Mouse (Mus musculus): ENCODE data around the gene Treml2.

Treml2 gene

DNA sequence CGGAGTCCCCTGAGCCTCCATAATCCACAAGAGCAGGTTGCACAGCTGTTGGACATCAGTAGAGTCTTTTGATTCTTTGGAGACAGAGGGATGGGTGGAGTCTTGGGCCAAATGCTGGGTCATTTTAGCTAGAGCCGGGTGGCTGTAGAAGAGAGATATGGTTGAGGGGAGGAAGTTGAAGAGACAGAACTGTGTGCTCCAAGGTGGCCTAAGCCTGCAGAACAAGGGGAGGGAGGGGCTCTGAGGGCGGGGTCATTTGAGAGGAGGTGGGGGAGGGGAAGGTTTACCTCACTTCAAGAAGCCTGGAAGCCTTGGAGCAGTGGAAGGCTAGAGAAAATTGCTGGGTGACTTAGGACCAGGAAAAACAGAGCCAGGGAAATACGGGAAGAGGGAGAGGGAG lies at the start of gene Treml2:
TSS of gene Treml2 (plus strand) at position 296 of the 400 bp plus-strand sequence.
- DNase-seq (ENCODE audit: low spot score in 2 of 2) = no peak

DNA sequence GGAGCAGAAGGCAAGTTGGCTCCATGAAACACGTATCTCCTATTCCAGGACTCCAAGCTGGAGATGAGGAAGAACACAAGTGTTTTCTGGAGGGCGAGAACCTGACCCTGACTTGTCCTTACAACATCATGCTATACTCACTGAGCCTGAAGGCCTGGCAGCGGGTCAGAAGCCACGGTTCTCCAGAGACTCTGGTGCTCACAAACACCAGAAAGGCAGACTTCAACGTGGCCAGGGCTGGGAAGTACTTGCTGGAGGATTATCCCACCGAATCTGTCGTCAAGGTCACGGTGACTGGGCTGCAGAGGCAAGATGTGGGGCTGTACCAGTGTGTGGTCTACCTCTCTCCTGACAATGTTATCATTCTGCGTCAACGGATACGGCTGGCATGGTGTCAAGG lies 49.8 kb upstream of the Treml2 start:
- no peak for DNase-seq (ENCODE audit: low spot score in 2 of 2)

DNA sequence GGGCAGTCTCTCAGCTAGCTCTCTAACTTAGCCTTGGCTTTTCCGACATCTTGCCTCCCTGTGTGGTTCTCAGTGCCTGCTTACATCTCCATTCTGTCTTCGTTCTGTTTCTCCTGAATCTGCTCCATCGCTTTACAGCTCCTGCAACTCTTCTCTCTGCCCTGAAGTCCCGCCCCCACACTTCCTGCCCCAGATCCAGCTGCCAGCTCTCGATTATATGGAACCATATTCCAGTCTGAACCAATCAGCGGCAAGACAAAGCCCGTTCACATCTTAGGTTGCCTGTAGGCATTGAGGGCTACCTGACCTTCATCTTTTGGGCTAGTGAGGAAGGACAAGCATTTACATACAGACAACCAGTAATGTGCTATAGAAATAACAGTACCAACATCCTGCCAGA lies 48.7 kb upstream of the Treml2 start:
- no peak for DNase-seq (ENCODE audit: low spot score in 2 of 2)

DNA sequence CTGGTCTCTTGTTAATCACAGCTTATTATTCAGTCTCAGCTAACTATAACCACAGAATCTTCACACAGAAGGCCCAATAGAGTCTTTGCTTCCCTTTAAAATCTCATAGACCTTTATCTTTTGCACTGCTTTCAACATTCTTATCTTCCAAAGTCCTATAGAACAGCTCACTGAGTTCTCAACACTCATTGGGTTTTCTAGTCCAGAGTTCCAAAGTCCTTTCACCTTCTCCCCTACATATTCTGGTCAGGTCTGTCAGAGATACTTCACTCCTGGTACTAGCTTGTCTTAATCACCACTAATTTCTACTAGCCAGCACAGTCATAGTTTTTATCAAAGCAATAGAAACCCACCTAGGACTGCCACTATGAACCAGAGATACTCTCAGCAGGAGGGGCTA lies 42.7 kb upstream of the Treml2 start:
- DNase-seq (ENCODE audit: low spot score in 2 of 2) = no peak

DNA sequence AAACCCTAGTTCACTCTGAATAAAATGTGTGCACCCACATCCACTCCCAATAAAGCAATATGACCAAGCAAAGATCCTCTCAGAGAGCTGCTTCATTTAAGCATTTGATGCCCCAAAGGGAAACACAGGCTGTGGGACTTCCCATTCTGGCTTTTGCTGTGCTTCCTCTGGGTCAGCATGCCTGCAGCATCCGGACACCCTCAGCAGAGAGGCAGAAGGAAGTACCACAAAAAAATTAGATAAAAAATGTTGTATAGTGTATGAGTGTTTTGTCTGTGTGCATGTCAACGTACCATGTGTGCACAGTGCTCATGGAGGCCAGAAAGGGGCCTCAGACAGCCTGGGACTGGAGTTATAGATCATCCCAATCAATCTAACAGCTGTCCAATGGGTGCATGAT lies 37.4 kb upstream of the Treml2 start:
- DNase-seq (ENCODE audit: low spot score in 2 of 2) = no peak

DNA sequence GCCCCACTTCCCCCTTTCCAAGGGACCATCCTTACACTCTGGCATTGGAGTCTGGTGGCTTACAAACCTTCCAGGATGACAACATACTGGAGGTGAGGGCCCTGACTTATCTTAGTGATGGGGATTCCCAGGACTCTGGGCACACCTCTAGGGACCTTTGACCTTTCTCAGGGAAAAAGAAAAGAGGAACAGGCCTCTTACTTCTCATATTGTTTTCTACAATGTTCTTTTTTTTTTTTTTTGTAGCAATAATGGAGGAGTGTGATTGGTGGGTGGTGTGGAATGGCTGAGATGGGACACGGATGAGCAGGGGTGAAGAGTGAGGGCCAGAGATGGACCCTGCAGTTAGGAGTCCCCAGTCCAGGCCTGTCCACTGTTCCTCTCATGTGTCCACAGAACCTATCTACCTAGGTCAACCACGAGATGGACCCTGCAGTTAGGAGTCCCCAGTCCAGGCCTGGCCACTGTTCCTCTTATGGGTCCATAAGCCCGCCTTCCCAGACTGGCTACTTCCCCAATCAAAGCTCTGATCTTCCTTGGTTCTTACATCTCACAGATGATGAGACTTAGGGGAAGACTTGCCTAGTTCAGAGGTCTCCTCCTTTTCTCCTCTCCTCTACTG lies 35.4 kb upstream of the Treml2 start, which contains the start of gene Treml4:
TSS of gene Treml4 (plus strand) at position 555 of the 622 bp plus-strand sequence.
- DNase-seq (ENCODE audit: low spot score in 2 of 2) = no peak

DNA sequence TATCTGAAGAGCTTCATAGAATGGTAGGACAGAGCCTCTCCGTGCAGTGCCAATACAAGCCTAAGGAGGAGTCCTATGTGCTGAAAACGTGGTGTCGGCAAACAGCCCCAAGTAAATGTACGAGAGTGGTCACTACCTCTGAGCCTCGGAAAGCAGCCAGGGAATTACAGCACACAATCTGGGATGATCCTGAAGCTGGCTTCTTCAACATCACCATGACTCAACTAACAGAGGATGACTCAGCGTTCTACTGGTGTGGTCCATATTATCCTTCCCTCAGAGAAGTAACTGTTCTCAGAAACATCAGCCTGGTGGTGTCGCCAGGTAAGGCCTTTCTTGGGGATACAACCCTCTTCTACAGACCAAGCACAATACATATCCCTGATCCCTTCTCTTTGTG lies 34.6 kb upstream of the Treml2 start:
- DNase-seq (ENCODE audit: low spot score in 2 of 2) = no peak

DNA sequence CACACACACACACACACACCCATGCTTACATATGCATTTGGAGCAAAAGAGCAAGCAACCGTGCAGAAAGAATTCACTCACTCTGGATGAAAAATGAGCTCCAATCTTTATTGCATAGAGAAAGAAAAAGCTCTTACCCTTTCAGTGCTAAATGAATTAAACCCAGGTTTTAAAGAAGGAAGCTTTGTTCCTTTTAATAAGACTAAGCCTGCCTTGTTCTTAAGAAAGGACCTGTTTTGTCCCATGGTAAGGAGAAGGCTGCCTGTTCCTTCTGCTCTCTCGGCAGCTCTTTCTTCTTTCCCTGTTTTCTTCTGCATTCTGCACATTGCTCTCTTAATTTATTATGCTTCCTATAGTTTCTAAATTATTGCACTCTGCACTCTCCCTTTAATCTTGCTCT lies 33.2 kb upstream of the Treml2 start:
- no peak for DNase-seq (ENCODE audit: low spot score in 2 of 2)

DNA sequence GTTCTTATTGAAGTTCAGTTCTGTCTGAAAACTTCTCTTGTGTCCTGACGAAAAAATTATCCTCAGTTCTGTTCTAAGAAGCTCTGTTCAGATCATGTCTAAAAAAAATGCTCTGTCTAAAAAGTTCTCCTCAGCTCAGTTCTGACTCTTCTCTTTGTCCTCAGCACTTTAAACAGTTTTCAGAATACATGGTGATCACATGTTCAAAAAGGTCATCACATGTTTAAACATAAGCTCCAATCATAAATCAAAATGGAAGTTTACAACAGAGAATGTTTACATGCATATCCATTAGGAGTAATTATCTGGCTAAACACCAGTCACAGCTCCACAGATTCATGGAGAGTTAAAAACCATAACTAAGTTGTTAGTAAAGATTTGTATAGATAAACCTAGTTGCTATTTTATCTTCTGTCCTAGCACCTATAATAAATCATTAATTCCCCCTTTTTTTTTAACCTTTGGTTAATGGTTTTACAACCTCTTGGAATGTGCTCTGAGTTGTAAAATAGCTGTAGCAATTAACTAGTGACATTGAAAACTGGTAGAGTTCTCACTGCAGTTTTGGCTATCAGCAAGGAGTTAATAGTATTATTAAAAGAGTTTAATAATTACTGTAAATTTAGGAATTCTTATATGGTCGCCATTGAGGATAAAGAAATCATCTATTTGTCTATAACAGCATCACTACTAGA lies 32.5 kb upstream of the Treml2 start:
- no peak for DNase-seq (ENCODE audit: low spot score in 2 of 2)

DNA sequence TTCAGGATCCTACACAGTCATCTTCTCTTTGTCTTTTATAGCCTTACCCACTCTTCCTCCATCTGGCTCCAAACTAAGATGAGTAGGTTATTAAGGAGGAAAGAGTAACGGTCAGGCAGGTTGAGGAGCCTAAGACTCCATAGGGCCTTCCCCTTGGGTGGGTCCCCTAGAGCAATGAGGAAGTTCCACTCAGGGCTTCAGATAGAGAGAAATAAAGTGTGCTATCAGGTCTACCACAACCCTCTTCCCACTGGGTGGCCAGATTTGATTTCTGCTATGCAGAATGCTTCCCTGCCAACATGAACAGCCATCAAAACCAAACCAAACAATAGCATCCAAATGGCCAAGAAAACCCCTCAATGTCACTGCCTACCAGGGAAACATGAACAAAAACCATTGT lies 31.7 kb upstream of the Treml2 start:
- DNase-seq (ENCODE audit: low spot score in 2 of 2) = no peak

DNA sequence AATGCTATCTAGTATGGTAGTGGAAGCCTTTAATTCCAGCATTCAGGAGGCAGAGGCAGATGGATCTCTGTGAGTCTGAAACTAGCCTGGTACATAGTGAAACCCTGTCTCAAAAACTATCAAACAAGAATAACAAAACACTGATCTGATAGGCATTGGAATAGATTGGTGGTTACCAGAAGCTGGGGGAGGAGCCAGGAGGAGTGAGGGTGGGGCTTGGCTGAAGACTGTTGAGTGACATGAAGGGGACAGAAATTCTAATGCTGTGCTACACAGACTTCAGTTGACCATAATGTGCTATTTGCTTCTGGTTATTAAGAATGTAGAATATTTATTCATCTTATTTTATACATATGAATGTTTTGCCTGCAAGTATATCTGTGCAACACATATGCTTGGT lies 31.0 kb upstream of the Treml2 start:
- no peak for DNase-seq (ENCODE audit: low spot score in 2 of 2)

DNA sequence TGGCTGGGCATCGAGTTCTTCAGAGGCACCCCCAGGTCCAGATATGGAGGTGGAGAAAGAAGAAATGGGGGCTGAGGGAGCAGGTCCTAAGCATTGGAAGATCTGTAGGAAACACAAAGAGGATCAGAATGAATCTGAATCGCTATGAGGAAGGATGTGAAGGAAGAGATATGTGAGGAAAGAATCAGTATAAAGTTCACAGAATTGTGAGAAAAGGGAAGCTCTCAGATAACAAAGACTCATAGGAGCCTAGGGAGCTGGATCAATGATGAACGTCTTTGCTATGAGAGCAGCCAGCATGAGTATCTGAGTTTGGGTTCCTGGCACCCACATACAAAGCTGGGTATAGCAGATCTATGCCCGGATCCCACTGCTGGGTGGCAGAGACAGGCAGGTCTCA lies 29.5 kb upstream of the Treml2 start:
- DNase-seq (ENCODE audit: low spot score in 2 of 2) = no peak

DNA sequence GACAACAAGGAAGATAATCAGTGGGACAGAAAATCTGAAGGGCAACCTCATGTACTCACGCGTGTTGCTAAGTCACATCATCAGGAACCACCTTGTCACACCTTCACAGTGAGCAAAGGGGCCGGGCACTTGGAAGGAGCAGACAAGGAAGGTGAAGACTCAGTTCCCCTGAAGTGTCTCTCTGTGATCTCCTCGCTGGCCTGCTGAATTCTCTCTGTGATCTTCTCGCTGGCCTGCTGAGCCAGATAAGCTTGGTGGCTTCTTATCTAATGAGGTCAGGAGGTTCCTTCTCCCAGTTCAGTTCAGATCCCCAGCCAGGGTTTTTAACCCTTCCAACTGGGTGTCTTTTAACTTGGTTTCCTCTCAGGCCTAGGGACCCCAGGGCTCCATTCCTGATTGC lies 27.1 kb upstream of the Treml2 start:
- DNase-seq (ENCODE audit: low spot score in 2 of 2) = no peak

DNA sequence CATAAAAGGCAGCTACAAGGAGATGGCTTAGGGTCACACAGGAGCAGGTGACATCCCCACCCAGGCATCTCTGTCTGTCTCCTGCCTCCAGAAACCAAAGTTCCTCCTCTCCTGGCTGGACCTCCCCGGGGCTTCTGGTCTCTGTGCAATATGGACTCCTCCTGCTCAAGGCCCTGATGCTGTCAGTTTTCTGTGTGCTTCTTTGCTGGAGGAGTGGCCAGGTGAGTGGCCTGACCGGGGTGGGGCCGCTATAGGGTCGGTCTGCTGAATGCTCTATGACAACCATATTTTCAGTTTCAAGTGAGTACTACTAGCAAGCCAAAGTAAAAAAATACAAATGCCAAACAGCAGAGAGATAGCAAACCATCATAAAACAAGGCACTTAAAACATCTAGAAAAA lies 26.7 kb upstream of the Treml2 start:
- no peak for DNase-seq (ENCODE audit: low spot score in 2 of 2)

DNA sequence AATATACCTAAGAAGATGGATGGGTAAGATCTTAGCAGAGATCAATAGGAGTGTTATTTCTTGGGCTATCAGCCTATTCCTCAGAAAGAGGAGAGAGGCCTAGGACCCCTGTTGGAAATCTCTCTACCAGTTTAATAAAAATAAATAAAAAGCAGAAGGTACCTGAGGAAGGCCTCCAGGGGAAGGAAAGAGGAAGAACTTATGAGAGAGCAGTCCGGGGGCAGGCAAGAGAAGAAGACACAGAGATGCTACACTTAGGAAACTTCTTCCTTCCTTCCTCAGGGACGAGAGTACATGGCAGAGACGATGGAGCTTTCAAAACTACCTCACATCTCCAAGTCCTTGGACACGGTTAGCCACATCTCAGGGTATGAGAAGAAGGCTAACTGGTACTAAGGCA lies 25.2 kb upstream of the Treml2 start:
- no peak for DNase-seq (ENCODE audit: low spot score in 2 of 2)

DNA sequence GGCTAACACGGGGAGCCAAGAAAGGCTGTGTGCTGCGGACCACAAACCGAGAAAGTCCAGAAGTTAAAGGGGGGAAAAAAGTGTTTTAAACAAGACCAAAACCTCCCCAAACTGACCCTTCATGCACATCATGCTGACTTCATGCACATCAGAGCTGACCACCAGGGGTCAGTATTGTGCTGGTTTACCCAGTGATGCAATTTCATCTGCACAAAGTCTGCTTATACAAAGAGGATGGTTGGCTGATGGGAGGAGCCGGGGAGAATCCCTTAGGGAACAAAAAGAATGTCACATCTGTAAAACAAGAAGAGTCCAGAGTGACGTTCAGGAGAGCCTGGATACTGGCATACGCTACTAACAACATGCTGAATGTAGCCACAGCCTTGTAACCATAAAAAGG lies 24.4 kb upstream of the Treml2 start:
- DNase-seq (ENCODE audit: low spot score in 2 of 2) = peak; percentile 60 to 65

DNA sequence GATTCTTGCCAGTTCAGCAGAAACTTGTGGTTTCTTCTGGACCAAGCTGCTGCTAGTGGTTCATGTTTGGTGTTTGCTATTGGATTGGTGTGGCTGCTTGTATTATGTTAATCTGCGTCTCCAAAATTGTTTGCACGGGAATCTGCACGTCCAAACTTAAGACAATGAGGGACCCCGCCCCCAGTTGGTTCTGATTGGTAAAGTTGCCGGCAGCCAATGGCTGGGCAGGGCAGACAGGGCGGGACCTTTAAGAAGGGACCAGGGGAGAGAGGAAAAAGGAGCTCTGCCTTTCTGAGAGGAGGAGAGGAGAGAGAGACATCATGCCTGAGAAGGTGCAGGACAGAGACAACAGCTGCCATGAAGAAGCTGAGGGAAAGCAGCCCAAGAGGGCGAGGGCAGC lies 23.6 kb upstream of the Treml2 start:
- DNase-seq (ENCODE audit: low spot score in 2 of 2) = no peak

DNA sequence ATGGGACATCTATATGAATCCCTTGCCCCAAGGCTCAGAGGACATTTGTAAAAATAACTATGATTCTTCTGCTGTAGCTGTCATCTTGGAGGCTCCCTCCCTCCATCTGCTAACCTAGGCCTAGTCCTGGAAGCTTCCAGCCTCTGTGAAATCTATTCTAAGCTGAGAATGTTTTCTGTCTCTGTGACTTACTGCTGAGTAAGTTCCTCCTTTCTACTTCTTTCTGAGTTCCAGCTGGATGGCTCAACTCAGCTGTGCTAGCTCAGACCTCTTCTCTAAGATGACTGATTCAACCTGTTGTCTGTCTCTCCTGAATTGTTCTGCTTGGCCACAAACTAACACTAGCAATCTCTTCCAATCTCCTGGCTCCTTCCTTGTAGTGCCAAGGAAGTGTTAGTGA lies 20.9 kb upstream of the Treml2 start:
- no peak for DNase-seq (ENCODE audit: low spot score in 2 of 2)

DNA sequence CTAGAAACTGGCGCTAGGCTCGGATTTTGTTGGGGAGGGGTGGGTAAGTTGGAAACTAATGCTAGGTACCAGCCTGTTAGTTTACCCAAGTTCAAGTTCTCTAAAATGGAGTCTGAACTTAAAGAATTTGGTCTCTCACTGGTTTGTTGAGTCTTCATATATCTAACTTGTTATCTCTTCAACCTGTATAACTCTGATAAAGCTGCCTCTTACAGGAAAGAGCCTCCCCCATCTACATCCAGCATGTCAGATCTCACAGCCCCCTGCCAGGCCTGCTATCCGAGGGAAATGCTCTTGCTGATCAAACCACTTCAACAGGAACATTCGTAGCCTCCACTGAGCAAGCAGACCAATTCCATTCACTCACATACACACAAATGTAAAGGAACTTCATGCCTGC lies 20.3 kb upstream of the Treml2 start:
- DNase-seq (ENCODE audit: low spot score in 2 of 2) = no peak

DNA sequence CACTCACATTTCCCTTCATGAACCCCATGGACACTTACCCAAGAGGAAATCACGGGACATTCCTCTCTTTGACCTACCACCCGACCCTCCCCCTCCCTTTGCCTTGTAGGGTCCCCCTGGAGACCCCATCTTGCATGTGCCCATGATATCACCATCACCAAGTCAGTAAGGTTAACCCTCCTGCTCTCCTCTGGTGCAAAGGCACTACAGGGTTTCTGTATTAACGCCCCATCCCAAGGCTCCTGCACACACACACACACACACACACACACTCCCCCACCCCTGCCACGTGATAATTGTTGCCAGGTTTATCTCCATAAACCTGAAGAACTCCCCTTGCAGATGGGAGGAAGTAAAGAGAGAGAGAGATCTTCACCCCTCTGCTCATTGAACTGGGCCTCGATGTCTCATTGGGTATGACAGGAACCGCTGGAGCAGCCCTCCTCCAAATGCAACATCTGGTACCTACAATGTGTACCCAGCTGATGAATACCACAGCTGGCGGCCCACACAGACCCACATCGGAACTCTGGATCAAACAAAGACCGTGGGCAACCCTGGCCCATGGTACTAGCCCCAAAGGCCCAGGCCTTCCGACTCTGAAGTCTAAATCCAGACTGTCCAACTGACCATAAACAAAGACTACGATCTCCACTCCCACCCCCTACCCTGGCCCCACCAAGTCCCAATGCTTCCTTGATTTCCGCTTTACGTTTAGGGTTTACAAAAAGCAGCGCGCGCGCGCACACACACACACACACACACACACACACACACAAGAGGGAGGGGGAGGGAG lies 18.2 kb upstream of the Treml2 start:
- DNase-seq (ENCODE audit: low spot score in 2 of 2) = no peak

DNA sequence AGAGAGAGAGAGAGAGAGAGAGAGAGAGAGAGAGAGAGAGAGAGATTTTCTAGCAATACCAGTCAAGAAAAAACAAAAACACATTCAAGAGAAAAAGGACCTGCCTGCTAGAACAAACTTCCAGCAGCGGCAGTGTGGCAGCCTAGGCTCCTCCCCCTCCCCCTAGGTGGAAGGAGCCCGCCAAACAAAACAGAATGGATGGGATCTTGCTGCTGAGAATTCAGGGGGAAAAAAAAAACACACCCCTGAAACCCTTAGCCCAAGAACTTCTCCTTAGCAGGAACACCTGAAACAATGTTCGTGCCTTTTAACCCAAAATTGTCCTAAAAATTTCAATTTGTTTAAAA lies 17.6 kb upstream of the Treml2 start:
- no peak for DNase-seq (ENCODE audit: low spot score in 2 of 2)

DNA sequence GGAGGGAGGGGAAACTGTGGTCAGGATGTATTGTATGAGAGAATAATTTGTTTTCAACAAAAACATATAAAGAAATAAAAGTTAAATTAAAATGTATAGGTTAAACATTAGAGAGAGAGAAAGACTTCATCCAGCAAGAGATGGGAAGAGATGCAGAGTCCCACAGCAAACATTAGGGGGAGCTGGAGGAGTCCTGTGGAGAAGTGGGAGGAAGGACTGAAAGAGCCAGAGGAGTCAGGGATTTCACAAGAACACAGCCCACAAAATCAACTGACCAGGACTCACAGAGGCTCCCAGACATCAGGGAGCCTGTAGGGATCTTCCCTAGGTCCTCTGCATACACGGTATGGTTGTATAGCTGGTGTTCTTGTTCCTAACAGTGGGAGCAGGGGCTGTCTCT lies 12.5 kb upstream of the Treml2 start:
- no peak for DNase-seq (ENCODE audit: low spot score in 2 of 2)

DNA sequence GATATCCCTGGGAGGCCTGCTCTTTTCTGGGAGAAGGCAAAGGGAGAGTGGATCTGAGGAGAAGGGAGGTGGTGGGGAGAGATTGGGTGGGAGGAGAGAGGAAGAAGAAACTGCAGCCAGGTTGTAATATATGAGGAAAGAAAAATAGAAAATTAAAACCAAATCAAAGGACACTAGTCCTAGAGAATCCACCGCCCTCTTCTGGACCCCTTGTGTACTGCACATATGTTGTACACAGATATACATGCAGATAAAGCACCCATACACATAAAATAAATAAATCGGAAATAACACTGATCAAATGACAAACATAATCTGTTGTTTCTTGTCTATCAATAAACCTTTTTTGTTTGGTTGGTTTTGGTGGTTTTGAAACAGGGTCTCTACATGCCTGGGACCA lies 12.0 kb upstream of the Treml2 start:
- DNase-seq (ENCODE audit: low spot score in 2 of 2) = no peak

Measured in frontal cortex, postnatal 25 days (tissue).